Mouse (Mus musculus) cerebellum, adult 2 months (tissue): ENCODE results near the gene Bcat1.

Experiments used
- CTCF ChIP-seq: fragments of 200-500 bp; IDR thresholded peaks from 2 replicates; pipeline ENCODE4 v1.5.1; 2011; ENCODE audit warnings: low read depth, mild to moderate bottlenecking, control low read depth, low read length, moderate library complexity, borderline replicate concordance; ENCODE audit not compliant: insufficient read depth
- POLR2A ChIP-seq: fragments of 200-500 bp; IDR thresholded peaks from 2 replicates; pipeline ENCODE4 v1.6.1; 2011; ENCODE audit warnings: low read length, control low read depth, borderline replicate concordance; ENCODE audit not compliant: insufficient read depth

GRCm38 (mm10) chr6:145114561-145114960 is 38.6 kb upstream of the Bcat1 start:
- TF ChIP-seq POLR2A (no peak), CTCF (no peak)
